Mouse (Mus musculus) ES-E14 (cell line): ENCODE results near the gene 1700123L14Rik.

Experiments
- CHD2 ChIP-seq: IDR thresholded peaks from 2 replicates; pipeline ENCODE4 v1.6.1; 2014; ENCODE audit warnings: mild to moderate bottlenecking, low read depth, low read length, inconsistent platforms
- HCFC1 ChIP-seq: IDR thresholded peaks from 2 replicates; pipeline ENCODE4 v1.6.1; 2012; ENCODE audit warnings: low read length, inconsistent platforms, borderline replicate concordance; ENCODE audit not compliant: insufficient read depth

GRCm38 (mm10) chr6:96173681-96174080 lies 7.6 kb upstream of the 1700123L14Rik start:
- TF ChIP-seq CHD2 = no peak
- TF ChIP-seq HCFC1 = no peak
